Mouse (Mus musculus) E14TG2a.4 (cell line): Measurements from ENCODE around the gene Trpc1.
A peak's percentile ranks its signal among the peaks of the same experiment; 100 is the strongest.

Experiments used
- CTCF ChIP-seq: conservative IDR thresholded peaks from 2 replicates; pipeline ENCODE4 v1.5.1; 2014; ENCODE audit warnings: low read length
- POU5F1 ChIP-seq: IDR thresholded peaks from 2 replicates; pipeline ENCODE4 v1.6.1; 2014; ENCODE audit warnings: low read length, borderline replicate concordance

DNA sequence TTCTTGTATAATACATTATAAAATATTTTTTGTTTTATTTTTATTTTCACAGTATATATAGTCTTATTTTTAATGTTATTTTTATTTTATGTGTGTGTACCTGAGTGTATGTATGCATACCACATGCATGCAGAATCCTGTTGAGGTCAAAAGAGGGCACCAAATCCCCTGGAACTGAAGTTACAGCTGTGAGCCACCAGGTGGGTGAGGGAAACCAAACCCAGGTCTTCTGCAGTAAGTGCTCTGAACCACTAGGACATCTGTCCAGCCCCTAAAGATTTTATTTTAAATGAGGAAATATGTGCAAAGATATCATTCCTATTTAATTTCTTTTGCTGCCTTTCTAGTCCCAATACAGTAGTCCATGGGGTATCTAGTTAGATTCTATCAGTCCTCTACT is 41.2 kb downstream of the Trpc1 start:
- TF ChIP-seq CTCF (peak; percentile 64), POU5F1 (no peak)
